Mouse (Mus musculus) liver, adult 2 months (tissue): ENCODE data around the gene Golga2. TPM values are rescaled to one million over a fixed set of nuclear protein-coding genes. Genes with fewer than 3 reads are reported as not detected.

Source experiments
- DNase-seq: peaks from one replicate; pipeline ENCODE4 v3.0.0-alpha.2; 2011; ENCODE audit warnings: low read depth, low spot score; ENCODE audit errors: extremely low read depth
- H3K27ac ChIP-seq: fragments of 200-500 bp; replicated peaks from 2 replicates; pipeline ENCODE4 v1.5.1; 2012; ENCODE audit warnings: low read depth, mild to moderate bottlenecking, control low read depth, inconsistent platforms, low read length; ENCODE audit not compliant: insufficient read depth
- H3K27me3 ChIP-seq: fragments of 200-500 bp; 2 replicates; pipeline ENCODE4 v1.6.1; 2012; ENCODE audit warnings: mild to moderate bottlenecking, moderate library complexity, low read length, inconsistent platforms; ENCODE audit not compliant: control insufficient read depth, insufficient read depth
- H3K36me3 ChIP-seq: fragments of 200-500 bp; 2 replicates; pipeline ENCODE4 v1.6.1; 2012; ENCODE audit warnings: low read length, inconsistent platforms; ENCODE audit not compliant: control insufficient read depth, insufficient read depth
- H3K4me1 ChIP-seq: fragments of 200-500 bp; 2 replicates; pipeline ENCODE4 v1.6.1; 2011; ENCODE audit warnings: low read length; ENCODE audit not compliant: control insufficient read depth, insufficient read depth
- H3K4me3 ChIP-seq: fragments of 200-500 bp; 2 replicates; pipeline ENCODE4 v1.5.1; 2011; ENCODE audit warnings: low read depth, mild to moderate bottlenecking, control low read depth, low read length, moderate library complexity; ENCODE audit not compliant: insufficient read depth
- H3K79me2 ChIP-seq: fragments of 200-500 bp; 2 replicates; pipeline ENCODE4 v1.6.1; 2012; ENCODE audit warnings: inconsistent platforms, mild to moderate bottlenecking, low read length, moderate library complexity; ENCODE audit not compliant: control insufficient read depth, insufficient read depth
- H3K9ac ChIP-seq: fragments of 200-500 bp; 2 replicates; pipeline ENCODE4 v1.6.1; 2012; ENCODE audit warnings: low read depth, mild to moderate bottlenecking, control low read depth, inconsistent platforms, low read length
- CTCF ChIP-seq: fragments of 200-500 bp; IDR thresholded peaks from 2 replicates; pipeline ENCODE4 v1.5.1; 2011; ENCODE audit warnings: low read depth, low read length, control low read depth
- POLR2A ChIP-seq: fragments of 200-500 bp; IDR thresholded peaks from 2 replicates; pipeline ENCODE4 v1.6.1; 2011; ENCODE audit warnings: low read length, control low read depth; ENCODE audit not compliant: insufficient read depth; ENCODE audit errors: extremely low read depth
- WGBS: fragments of 180-500 bp; shearing (Covaris S2); methylation state at CpG from one replicate; pipeline ENCODE4 v1.1.7; 2018; 5-methylcytosine and 5-hydroxymethylcytosine counted together
- polyA plus RNA-seq: library from polyadenylated mRNA; depleted of rRNA; stranded (reverse); fragments of >200 nt; gene quantifications from 2 replicates; pipeline ENCODE4 v1.2.3, GENCODE M21; 2012; rRNA removed
- total RNA-seq: library from RNA; depleted of rRNA; stranded (reverse); fragments of >200 nt; gene quantifications from 2 replicates; pipeline ENCODE4 v1.2.3, GENCODE M21; 2014; rRNA removed

Golga2 gene
- total and polyA plus RNA-seq, 2 experiments, result 16.0 to 17.0 TPM

DNA sequence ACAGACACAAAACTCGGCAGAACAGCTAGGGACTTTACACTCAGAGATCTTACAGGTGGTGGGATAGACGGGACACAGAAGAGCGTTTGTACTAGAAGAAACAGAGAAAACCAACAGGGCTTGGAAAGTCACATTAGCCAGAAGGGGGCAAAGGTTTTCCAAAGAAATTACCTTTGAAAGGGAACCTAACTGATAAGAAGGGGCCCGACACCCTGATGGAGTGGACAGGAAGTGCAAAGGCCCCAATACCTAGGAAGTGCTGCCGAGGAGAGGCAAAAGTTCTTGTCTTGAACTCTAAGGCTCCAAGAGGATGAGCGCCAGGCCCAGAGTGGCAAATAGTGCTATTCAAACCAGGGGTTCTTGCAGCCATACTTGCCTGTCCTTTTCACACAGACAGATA is 66.7 kb downstream of the Golga2 start:
- no peak overlapping the region for H3K9ac ChIP-seq
- WGBS, result 54% methylated on average over 6 of the region's 6 CpGs
- H3K4me3 ChIP-seq, result no peak overlapping the region
- no peaks in the 10 kb centered on the region for H3K4me1 ChIP-seq
- TF ChIP-seq CTCF (no peak), POLR2A (no peak)
- peaks cover 12% of the 10 kb centered on the region; the same call in 1 of the 2 replicates for H3K27me3 ChIP-seq
- H3K36me3 ChIP-seq, result no peaks in the 10 kb centered on the region
- DNase-seq, result no peak
- no peak overlapping the region for H3K27ac ChIP-seq
- no peaks in the 10 kb centered on the region for H3K79me2 ChIP-seq

DNA sequence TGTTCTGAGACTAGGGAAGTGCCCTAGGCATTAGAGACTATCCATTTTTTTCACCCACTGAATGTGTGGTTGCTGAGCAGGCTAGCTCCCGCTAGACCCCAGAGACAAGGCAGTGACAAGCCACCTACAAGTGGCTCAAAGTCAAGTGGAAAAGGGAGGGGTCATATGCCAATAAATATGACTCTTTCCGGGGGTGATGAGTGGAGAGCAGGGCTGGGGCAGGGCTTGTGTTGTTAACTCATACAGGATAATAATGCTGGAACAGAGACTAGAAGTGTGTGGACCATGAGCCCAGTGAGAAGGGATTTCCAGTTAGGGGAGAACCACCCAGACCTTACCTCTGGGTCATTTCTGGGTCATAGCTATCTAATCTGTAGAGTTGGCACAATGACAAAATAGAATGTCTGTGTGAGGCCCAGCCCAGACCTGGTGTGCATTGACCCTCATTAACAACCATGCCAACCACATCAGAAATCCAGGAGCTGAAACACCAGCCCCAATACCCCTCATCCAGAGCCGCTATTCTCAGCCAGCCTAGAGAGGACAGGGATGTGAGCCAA is 67.2 kb downstream of the Golga2 start:
- no peaks in the 10 kb centered on the region for H3K36me3 ChIP-seq
- no peak overlapping the region for H3K4me3 ChIP-seq
- DNase-seq, result no peak
- no peak for TF ChIP-seq CTCF
- no peak for TF ChIP-seq POLR2A
- no peaks in the 10 kb centered on the region for H3K4me1 ChIP-seq
- WGBS, result 85% methylated on average over 3 of the region's 3 CpGs
- H3K27ac ChIP-seq, result no peak overlapping the region
- no peak overlapping the region for H3K9ac ChIP-seq
- no peaks in the 10 kb centered on the region for H3K79me2 ChIP-seq
- peaks cover 12% of the 10 kb centered on the region; the same call in 1 of the 2 replicates for H3K27me3 ChIP-seq

DNA sequence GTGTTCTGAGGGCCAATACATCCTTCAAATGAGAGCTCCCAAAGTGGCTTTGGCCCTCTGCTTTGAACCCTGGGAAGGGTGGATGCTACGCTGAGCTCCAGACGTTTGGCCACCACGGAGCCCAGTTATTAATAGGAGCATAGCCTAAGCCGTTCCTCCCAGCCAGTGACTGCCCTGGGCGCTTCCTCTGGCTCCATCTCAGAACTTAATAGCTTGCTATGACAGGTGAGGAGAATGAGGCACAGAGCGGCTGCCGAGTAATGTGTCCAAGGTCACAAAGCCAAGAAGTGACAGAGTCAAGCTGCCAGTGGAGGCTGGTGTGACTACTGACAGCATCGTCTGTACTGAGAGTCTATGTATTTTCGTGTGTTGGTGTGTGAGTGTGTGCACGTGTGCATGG is 69.0 kb downstream of the Golga2 start:
- H3K9ac ChIP-seq, result no peak overlapping the region
- 84% methylated on average over 10 of the region's 10 CpGs for WGBS
- H3K4me1 ChIP-seq, result no peaks in the 10 kb centered on the region
- no peak overlapping the region for H3K27ac ChIP-seq
- DNase-seq, result no peak
- TF ChIP-seq CTCF, result no peak
- TF ChIP-seq POLR2A, result no peak
- H3K79me2 ChIP-seq, result no peaks in the 10 kb centered on the region
- no peaks in the 10 kb centered on the region for H3K36me3 ChIP-seq
- no peak overlapping the region for H3K4me3 ChIP-seq
- H3K27me3 ChIP-seq, result peaks cover 12% of the 10 kb centered on the region; the same call in 1 of the 2 replicates

Other genes with a start within 250 kb of the Golga2 start
- gene Fam78a, start 202.5 kb upstream of the Golga2 start, total RNA-seq, result 0.37 and 0.40 TPM in 2 replicates
- 0.54 and 0.87 TPM in 2 replicates for gene Fam78a, start 202.5 kb upstream of the Golga2 start, polyA plus RNA-seq
- gene Plpp7, start 191.9 kb upstream of the Golga2 start, total RNA-seq, result 0.34 and 0.37 TPM in 2 replicates
- gene Plpp7, start 191.9 kb upstream of the Golga2 start, polyA plus RNA-seq, result 1.3 and 2.3 TPM in 2 replicates
- gene Prrc2b, start 136.3 kb upstream of the Golga2 start, total RNA-seq, result 5.5 and 12.5 TPM in 2 replicates
- gene Prrc2b, start 136.3 kb upstream of the Golga2 start, polyA plus RNA-seq, result 12.1 and 14.7 TPM in 2 replicates
- 10.9 and 11.9 TPM in 2 replicates for gene Pomt1, start 50.8 kb upstream of the Golga2 start, total RNA-seq
- gene Pomt1, start 50.8 kb upstream of the Golga2 start, polyA plus RNA-seq, result 19.5 and 21.5 TPM in 2 replicates
- 27.5 and 36.7 TPM in 2 replicates for gene Uck1, start 27.2 kb upstream of the Golga2 start, total RNA-seq
- gene Uck1, start 27.2 kb upstream of the Golga2 start, polyA plus RNA-seq, result 66.1 and 96.7 TPM in 2 replicates
- 313 and 384 TPM in 2 replicates for gene Swi5, start 691 bp downstream of the Golga2 start, total RNA-seq
- gene Swi5, start 691 bp downstream of the Golga2 start, polyA plus RNA-seq, result 171 and 203 TPM in 2 replicates
- 9.5 and 10.0 TPM in 2 replicates for gene Ciz1, start 64.9 kb downstream of the Golga2 start, total RNA-seq
- gene Ciz1, start 64.9 kb downstream of the Golga2 start, polyA plus RNA-seq, result 47.1 and 71.7 TPM in 2 replicates
- gene Dnm1, start 66.0 kb downstream of the Golga2 start, total RNA-seq, result 0.09 and 0.40 TPM in 2 replicates
- gene Dnm1, start 66.0 kb downstream of the Golga2 start, polyA plus RNA-seq, result 0.60 and 0.90 TPM in 2 replicates
- 25.8 and 32.5 TPM in 2 replicates for gene 1110008P14Rik, start 94.6 kb downstream of the Golga2 start, total RNA-seq
- 103 and 144 TPM in 2 replicates for gene 1110008P14Rik, start 94.6 kb downstream of the Golga2 start, polyA plus RNA-seq
- gene Lcn2, start 100.9 kb downstream of the Golga2 start, total RNA-seq, result 2.1 and 10.0 TPM in 2 replicates
- 29.3 and 45.5 TPM in 2 replicates for gene Lcn2, start 100.9 kb downstream of the Golga2 start, polyA plus RNA-seq
- gene Ptges2, start 108.5 kb downstream of the Golga2 start, total RNA-seq, result 22.6 and 30.7 TPM in 2 replicates
- gene Ptges2, start 108.5 kb downstream of the Golga2 start, polyA plus RNA-seq, result 24.4 and 25.5 TPM in 2 replicates
- gene Naif1, start 163.1 kb downstream of the Golga2 start, total RNA-seq, result 0.67 and 0.83 TPM in 2 replicates
- gene Naif1, start 163.1 kb downstream of the Golga2 start, polyA plus RNA-seq, result 2.9 and 3.0 TPM in 2 replicates
- 40.0 and 41.9 TPM in 2 replicates for gene Slc25a25, start 164.1 kb downstream of the Golga2 start, total RNA-seq
- 57.9 and 124 TPM in 2 replicates for gene Slc25a25, start 164.1 kb downstream of the Golga2 start, polyA plus RNA-seq
- 7.0 and 7.2 TPM in 2 replicates for gene Fam102a, start 247.9 kb downstream of the Golga2 start, total RNA-seq
- 10.5 and 11.0 TPM in 2 replicates for gene Fam102a, start 247.9 kb downstream of the Golga2 start, polyA plus RNA-seq